Mouse (Mus musculus): ENCODE measurements at regions not wholly inside any gene's neighbourhood (a gene's known extent, or its start where the extent isn't known, plus 50 kb on each side); places are given as distances from the start of the nearest gene placed in this dataset.
A peak's percentile ranks its signal among the peaks of the same experiment; 100 is the strongest.

DNA sequence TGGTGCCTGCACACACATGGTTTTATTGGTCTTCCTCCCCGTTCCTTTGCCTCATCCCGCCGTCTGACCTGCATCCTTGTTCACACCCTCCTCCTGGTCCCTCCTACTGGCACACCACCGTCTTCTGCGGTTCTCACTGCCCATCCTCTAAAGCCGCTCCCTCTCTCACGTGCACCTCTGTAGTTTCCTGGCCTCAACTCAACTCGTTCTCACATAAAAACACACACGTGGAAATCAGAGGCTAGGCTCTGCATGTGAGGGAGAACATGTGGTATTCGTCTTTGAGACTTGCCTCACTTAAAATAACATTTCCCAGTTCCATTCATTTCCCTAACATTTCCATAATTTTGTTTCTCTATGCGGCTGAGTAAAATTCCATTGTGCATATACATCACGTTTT lies 69.5 kb downstream of the Aldh8a1 start:
- Histone ChIP-seq H3K9me3 (peaks cover 3% of the 10 kb centered on the region; the same call in 1 of the 2 replicates), H3K36me3 (no peaks in the 10 kb centered on the region), H3K4me1 (peaks cover 38% of the 10 kb centered on the region), H3K4me2 (replicated peaks) (no peak overlapping the region), H3K4me3 (no peak overlapping the region), H3K27ac (no peak overlapping the region), H3K27me3 (no peaks in the 10 kb centered on the region), H3K9ac (no peak overlapping the region)
- ATAC-seq (ENCODE audit: low FRiP score, low read depth), result peak; percentile 78
- 29% methylated on average over 12 of the region's 12 CpGs for WGBS

DNA sequence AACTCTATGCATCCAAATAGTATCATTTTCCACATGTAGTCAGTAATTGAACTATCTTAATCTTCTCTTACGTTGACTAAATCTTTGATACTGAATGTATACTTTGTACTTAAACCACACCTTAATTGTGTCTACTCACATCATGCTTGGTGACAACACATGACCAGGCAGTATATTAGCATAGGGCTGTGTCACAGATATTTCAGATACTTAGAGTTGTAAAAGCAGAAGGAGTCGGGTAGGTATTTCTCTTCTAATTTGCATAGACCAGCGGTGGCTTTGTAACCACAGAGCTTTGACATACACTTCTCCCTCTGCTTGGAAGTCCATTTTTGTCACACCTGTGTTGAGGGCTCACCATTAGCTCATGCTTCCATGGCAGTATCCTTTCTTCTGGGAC lies 71.0 kb downstream of the Aldh8a1 start:
- Histone ChIP-seq H3K4me2 (replicated peaks) (no peak overlapping the region), H3K4me1 (peaks cover 35% of the 10 kb centered on the region), H3K4me3 (no peak overlapping the region), H3K9me3 (peaks cover 3% of the 10 kb centered on the region; the same call in 1 of the 2 replicates), H3K9ac (no peak overlapping the region), H3K36me3 (no peaks in the 10 kb centered on the region), H3K27me3 (no peaks in the 10 kb centered on the region), H3K27ac (no peak overlapping the region)
- no peak for ATAC-seq (ENCODE audit: low FRiP score, low read depth)
- 84% methylated on average over 3 of the region's 3 CpGs for WGBS

DNA sequence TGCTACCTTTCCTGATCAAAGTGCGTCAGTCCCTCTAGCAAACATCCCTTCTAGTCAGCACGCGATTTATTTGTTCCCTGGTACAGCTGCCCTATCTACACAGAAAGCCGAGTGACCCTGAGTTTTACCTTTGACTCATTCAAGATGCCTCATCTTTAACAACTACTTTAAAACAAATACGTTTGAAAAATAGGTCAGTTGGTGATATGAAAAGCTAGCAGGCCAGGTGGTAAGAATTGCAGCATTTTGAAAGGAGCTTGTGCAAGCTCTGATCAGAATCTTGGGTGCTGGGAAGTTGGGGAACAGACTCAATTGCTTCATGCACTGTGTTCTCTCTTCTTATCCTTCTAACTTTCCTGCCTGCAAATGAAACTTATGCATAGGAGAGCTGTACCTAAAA lies 71.9 kb downstream of the Aldh8a1 start:
- H3K4me3 ChIP-seq, result no peak overlapping the region
- no peak overlapping the region for H3K9ac ChIP-seq
- no peak overlapping the region for H3K27ac ChIP-seq
- WGBS, result 77% methylated on average over 5 of the region's 5 CpGs
- no peak overlapping the region for H3K4me2 ChIP-seq (replicated peaks)
- H3K4me1 ChIP-seq, result peaks cover 33% of the 10 kb centered on the region
- ATAC-seq (ENCODE audit: low FRiP score, low read depth), result no peak
- no peaks in the 10 kb centered on the region for H3K36me3 ChIP-seq
- H3K9me3 ChIP-seq, result peaks cover 3% of the 10 kb centered on the region; the same call in 1 of the 2 replicates
- H3K27me3 ChIP-seq, result no peaks in the 10 kb centered on the region

DNA sequence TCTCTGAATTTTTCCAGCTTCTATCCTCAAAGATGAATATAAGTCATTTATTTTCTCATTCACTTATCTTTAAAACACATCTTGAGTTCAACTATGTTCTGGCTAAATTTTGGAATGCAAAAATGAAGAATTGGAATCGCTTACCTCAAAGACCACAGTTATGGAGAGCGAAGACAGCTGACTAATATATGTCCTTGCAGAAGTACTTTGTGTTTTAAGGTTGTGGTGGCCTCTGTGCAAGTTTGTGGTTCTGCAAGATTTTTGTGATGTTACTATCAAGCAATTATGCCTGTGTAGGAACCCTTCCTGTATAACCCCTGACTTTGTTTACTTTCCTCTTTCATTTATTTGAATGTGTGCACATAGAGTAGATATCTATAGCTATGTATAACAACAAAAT lies 75.5 kb downstream of the Aldh8a1 start:
- Histone ChIP-seq H3K9ac (no peak overlapping the region), H3K27me3 (no peaks in the 10 kb centered on the region)
- 94% methylated on average over 2 of the region's 2 CpGs for WGBS

DNA sequence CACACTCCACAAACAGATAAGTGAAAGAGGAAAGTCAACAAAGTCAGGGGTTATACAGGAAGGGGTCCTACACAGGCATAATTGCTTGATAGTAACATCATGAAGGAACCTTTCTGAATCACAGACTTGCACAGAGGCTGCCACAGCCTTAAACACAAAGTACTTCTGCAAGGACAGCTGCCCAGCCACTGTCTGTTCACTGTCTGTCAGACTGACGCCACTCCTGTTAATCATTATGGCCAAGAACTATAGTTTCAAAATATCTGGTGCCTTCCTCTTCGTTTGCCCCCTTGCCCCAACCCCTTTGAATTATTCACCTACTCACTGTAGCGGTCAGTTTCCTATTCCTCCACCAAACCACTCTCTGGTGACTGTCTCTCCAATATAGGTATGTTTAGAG lies 76.4 kb downstream of the Aldh8a1 start:
- H3K4me3 ChIP-seq, result no peak overlapping the region
- 86% methylated on average over 3 of the region's 3 CpGs for WGBS
- H3K36me3 ChIP-seq, result no peaks in the 10 kb centered on the region
- H3K4me1 ChIP-seq, result peaks cover 32% of the 10 kb centered on the region
- no peak overlapping the region for H3K27ac ChIP-seq
- H3K4me2 ChIP-seq (replicated peaks), result no peak overlapping the region
- H3K9me3 ChIP-seq, result peaks cover 3% of the 10 kb centered on the region; the same call in 1 of the 2 replicates
- no peaks in the 10 kb centered on the region for H3K27me3 ChIP-seq
- no peak for ATAC-seq (ENCODE audit: low FRiP score, low read depth)
- H3K9ac ChIP-seq, result no peak overlapping the region

More for the DNA sequence above, 75.5 kb downstream of the Aldh8a1 start:
- Histone ChIP-seq H3K4me1 (peaks cover 32% of the 10 kb centered on the region), H3K27ac (no peak overlapping the region), H3K4me2 (replicated peaks) (no peak overlapping the region), H3K9me3 (peaks cover 3% of the 10 kb centered on the region; the same call in 1 of the 2 replicates), H3K4me3 (no peak overlapping the region), H3K36me3 (no peaks in the 10 kb centered on the region)
- no peak for ATAC-seq (ENCODE audit: low FRiP score, low read depth)

DNA sequence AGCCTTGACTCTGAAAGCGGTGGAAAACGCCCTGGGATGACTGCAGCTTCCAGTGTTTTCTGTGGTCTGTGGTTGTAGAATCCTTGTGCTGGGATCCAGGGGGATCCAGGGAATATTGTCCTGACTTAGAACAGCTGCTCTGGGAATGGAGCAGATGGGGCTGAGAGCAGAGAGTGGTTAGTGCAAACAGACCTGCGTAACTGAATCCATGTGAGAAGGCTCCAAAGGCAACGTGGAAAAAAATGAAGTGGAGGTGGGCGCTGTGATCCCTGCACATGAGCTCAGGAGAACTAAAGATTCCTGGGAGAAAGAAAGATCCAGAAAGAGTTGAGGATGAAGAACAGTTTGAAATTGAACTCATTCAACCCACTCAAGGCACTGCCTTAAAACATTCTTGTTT lies 77.1 kb downstream of the Aldh8a1 start:
- Histone ChIP-seq H3K4me1 (peaks cover 32% of the 10 kb centered on the region), H3K9ac (no peak overlapping the region), H3K9me3 (peaks cover 3% of the 10 kb centered on the region; the same call in 1 of the 2 replicates), H3K27me3 (no peaks in the 10 kb centered on the region), H3K36me3 (no peaks in the 10 kb centered on the region), H3K4me3 (no peak overlapping the region), H3K27ac (no peak overlapping the region; the same call in 1 of the 2 replicates), H3K4me2 (replicated peaks) (no peak overlapping the region)
- 65% methylated on average over 5 of the region's 5 CpGs for WGBS
- ATAC-seq (ENCODE audit: low FRiP score, low read depth), result no peak; the same call in 1 of the 2 replicates

DNA sequence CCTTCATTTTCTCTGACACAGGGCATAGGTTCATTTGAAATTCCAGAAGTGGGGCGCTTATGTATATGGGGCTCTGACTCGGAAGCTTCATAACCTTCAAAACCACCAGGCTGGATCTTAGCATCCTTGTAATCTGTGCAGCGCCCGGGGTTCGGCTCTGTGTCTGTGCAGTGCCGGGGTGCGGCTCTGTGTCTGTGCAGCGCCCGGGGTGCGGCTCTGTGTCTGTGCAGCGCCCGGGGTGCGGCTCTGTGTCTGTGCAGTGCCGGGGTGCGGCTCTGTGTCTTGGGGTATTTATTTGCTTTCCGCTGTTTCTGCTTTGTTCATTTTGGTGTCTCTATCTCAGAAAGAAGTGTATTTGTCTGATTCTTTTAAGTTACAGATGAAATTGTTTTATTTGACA lies 77.7 kb downstream of the Aldh8a1 start:
- H3K27me3 ChIP-seq, result no peaks in the 10 kb centered on the region
- no peak overlapping the region for H3K27ac ChIP-seq
- H3K4me1 ChIP-seq, result peaks cover 32% of the 10 kb centered on the region
- WGBS, result 84% methylated on average over 16 of the region's 16 CpGs
- H3K4me2 ChIP-seq (replicated peaks), result no peak overlapping the region
- no peak overlapping the region for H3K9ac ChIP-seq
- H3K9me3 ChIP-seq, result peaks cover 3% of the 10 kb centered on the region; the same call in 1 of the 2 replicates
- ATAC-seq (ENCODE audit: low FRiP score, low read depth), result 0 out of 2 replicates have a peak, but pooled peaks have one; percentile 24
- no peaks in the 10 kb centered on the region for H3K36me3 ChIP-seq
- H3K4me3 ChIP-seq, result no peak overlapping the region

DNA sequence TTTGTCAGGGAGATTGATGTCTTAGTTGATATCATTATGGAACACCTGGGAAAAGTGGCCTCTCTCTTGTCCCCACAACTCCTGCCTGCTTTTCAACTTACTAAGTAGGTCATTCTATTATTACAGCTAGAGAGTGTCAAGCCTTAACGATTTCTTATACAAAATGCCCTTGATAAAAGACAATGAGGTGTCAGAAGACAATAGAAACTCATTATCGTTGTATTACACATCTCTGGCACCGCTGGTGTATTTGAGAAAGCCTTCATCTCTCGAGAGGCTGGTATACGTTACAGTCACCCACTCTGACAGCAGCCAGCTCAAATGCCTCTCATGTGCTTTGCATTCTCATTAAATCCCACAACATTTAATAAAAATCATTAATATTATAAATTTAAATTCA lies 78.8 kb downstream of the Aldh8a1 start:
- H3K9ac ChIP-seq, result no peak overlapping the region
- H3K27ac ChIP-seq, result no peak overlapping the region
- peaks cover 38% of the 10 kb centered on the region for H3K4me1 ChIP-seq
- no peak overlapping the region for H3K4me3 ChIP-seq
- no peak overlapping the region for H3K4me2 ChIP-seq (replicated peaks)
- H3K27me3 ChIP-seq, result no peaks in the 10 kb centered on the region
- ATAC-seq (ENCODE audit: low FRiP score, low read depth), result no peak
- H3K9me3 ChIP-seq, result peaks cover 3% of the 10 kb centered on the region; the same call in 1 of the 2 replicates
- WGBS, result 52% methylated on average over 5 of the region's 5 CpGs
- no peaks in the 10 kb centered on the region for H3K36me3 ChIP-seq

DNA sequence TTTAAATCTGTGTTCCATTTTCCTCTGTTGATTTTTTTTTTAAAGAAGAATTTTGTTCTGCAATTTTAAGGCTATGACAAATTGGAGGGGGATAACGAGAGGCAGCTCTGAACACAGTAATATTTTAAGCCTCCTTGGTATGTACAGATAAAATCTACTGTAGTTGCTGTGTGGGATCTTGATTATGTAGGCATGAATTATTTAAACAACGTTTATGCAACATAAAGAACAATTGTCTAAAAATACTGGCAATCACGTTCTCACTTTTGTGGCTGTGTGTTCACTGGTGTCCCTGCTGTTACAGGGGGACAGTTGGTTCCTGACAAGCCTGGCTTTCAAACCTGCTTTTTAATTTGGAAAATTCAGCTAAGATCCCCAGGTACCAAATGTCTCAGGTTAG lies 79.3 kb downstream of the Aldh8a1 start:
- Histone ChIP-seq H3K9me3 (peaks cover 2% of the 10 kb centered on the region; the same call in 1 of the 2 replicates), H3K4me1 (peaks cover 41% of the 10 kb centered on the region), H3K4me3 (no peak overlapping the region), H3K36me3 (no peaks in the 10 kb centered on the region), H3K27ac (no peak overlapping the region), H3K27me3 (no peaks in the 10 kb centered on the region), H3K9ac (no peak overlapping the region), H3K4me2 (replicated peaks) (no peak overlapping the region)
- no peak for ATAC-seq (ENCODE audit: low FRiP score, low read depth)
- 41% methylated on average over 3 of the region's 3 CpGs for WGBS

DNA sequence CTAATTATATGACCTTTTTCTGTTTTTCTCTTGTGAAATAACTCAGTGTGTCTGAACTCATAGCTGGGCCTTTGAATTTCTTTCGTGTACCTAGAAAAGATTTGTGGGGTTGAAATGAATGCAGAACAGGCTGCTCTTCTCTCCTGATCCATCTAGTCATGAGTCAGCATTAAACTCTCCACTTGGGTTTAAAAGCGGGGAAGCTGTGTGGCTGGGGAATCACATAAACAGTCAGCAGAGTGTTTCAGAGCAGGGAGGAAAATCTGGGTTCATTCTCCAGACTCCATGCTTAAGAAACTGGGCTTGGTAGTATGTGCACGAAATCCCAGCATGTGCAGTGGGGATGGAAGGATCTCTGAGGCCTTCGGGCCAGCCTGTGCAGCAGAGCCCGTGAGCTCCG lies 79.9 kb downstream of the Aldh8a1 start:
- no peak for ATAC-seq (ENCODE audit: low FRiP score, low read depth)
- no peak overlapping the region for H3K4me3 ChIP-seq
- 61% methylated on average over 6 of the region's 6 CpGs for WGBS
- H3K4me1 ChIP-seq, result peaks cover 42% of the 10 kb centered on the region
- no peak overlapping the region for H3K27ac ChIP-seq
- H3K4me2 ChIP-seq (replicated peaks), result no peak overlapping the region
- H3K27me3 ChIP-seq, result no peaks in the 10 kb centered on the region
- no peaks in the 10 kb centered on the region for H3K36me3 ChIP-seq
- no peaks in the 10 kb centered on the region for H3K9me3 ChIP-seq
- H3K9ac ChIP-seq, result no peak overlapping the region

DNA sequence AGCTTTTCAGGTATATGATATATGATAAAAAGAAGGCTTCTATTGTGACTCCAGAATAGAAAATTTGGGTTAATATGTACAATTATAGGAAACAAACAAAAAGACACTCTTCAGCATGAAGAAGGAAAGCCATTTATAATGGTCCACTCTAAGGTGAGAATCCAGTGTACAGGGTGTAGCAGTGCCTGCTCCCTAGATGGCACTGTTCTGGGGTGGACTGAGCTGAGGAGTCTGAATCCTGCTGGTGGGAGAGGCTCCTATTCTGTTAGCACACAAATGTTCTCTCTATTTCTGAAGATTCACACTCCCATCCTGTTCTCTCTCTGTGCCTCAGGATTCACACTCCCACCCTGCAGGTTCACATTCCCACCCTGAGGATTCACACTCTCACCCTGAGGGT lies 81.5 kb downstream of the Aldh8a1 start:
- no peak overlapping the region for H3K4me3 ChIP-seq
- ATAC-seq (ENCODE audit: low FRiP score, low read depth), result no peak
- no peak overlapping the region for H3K27ac ChIP-seq
- H3K9me3 ChIP-seq, result no peaks in the 10 kb centered on the region
- peaks cover 53% of the 10 kb centered on the region for H3K4me1 ChIP-seq
- H3K27me3 ChIP-seq, result no peaks in the 10 kb centered on the region
- no peak overlapping the region for H3K4me2 ChIP-seq (replicated peaks)
- H3K9ac ChIP-seq, result no peak overlapping the region
- no peaks in the 10 kb centered on the region for H3K36me3 ChIP-seq

DNA sequence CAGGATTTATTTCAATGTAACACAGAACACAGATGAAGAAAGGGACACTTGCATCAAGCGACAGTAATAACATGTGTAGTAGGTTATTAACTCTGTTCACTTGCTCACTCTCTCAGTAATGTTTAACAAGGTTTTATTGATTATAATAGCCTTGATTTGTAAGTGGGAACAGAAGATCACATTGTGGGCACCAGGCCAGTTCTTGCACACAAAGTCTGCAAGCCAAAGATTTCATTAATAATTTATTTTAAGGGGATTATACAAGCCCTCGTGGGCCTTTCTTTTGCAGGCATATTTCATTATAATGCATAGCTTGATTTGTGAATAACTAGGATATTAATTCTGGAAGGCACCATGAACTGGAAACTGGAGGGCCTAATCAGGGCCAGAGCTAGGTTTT lies 83.0 kb downstream of the Aldh8a1 start:
- no peak overlapping the region for H3K9ac ChIP-seq
- no peak overlapping the region for H3K27ac ChIP-seq
- no peaks in the 10 kb centered on the region for H3K9me3 ChIP-seq
- ATAC-seq (ENCODE audit: low FRiP score, low read depth), result no peak
- peaks cover 40% of the 10 kb centered on the region for H3K4me1 ChIP-seq
- H3K4me3 ChIP-seq, result no peak overlapping the region
- no peaks in the 10 kb centered on the region for H3K36me3 ChIP-seq
- H3K4me2 ChIP-seq (replicated peaks), result no peak overlapping the region
- 0 out of 2 replicates have a peak, but pooled peaks cover 6% of the 10 kb centered on the region for H3K27me3 ChIP-seq
- WGBS, result 64% methylated on average over 2 of the region's 2 CpGs

DNA sequence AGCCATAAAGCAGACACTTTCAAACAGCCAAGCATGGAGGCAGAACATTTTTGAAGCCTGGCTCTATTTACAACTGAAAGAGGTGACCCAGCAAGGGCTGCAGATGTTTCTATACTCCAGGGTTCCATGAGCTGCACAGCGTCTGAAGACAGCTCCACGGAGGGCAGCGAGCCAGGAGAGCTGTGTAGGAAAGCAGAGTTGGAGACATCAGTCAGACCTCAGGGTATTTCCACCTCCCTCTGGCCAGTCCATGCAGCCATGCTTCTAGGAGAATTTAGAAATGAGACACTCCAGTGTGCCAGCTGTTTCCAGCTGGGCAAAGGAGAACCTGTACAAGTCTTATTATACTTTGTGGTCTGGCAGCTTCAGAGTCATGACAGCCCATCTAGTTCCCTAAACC lies 85.8 kb downstream of the Aldh8a1 start:
- ATAC-seq (ENCODE audit: low FRiP score, low read depth), result peak; percentile 69; the same call in 1 of the 2 replicates
- no peaks in the 10 kb centered on the region for H3K9me3 ChIP-seq
- 0 out of 2 replicates have a peak, but pooled peaks cover 6% of the 10 kb centered on the region for H3K27me3 ChIP-seq
- H3K27ac ChIP-seq, result peak overlapping the region; percentile 33; the same call in 1 of the 2 replicates
- H3K4me1 ChIP-seq, result peaks cover 39% of the 10 kb centered on the region
- H3K36me3 ChIP-seq, result no peaks in the 10 kb centered on the region
- no peak overlapping the region for H3K9ac ChIP-seq
- 38% methylated on average over 3 of the region's 3 CpGs for WGBS
- H3K4me3 ChIP-seq, result no peak overlapping the region
- no peak overlapping the region for H3K4me2 ChIP-seq (replicated peaks)

Measured in limb, embryonic 13.5 days (tissue).